Mouse (Mus musculus) bone marrow, adult 2 months (tissue): ENCODE results near the gene Ttc33.

ENCODE experiments used
- CTCF ChIP-seq: fragments of 200-500 bp; IDR thresholded peaks from 2 replicates; pipeline ENCODE4 v1.5.1; 2011; ENCODE audit warnings: low read length, control low read depth; ENCODE audit not compliant: control insufficient read depth, insufficient read depth
- POLR2A ChIP-seq: fragments of 200-500 bp; IDR thresholded peaks from 2 replicates; pipeline ENCODE4 v1.6.1; 2011; ENCODE audit warnings: low read depth, mild to moderate bottlenecking, control low read depth, low read length, borderline replicate concordance; ENCODE audit not compliant: control insufficient read depth

DNA sequence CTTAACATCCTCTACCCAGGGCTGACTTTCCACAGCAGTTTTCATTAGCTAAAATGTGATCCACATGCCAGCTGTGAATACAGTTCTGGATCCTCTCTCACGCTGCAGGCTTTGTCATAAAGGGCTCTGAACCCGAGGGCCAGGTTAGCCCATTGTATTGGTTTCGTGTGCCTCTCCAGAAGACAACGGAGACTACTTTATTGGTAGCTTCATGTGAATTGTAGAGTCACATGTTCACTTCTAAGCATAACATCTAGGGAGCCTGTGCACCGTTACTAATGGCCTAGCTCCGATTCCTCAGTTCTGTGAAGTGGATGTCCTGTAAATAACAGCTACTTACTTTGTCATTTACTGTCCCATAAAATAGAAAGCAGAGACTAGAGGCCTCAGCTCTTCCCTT, 55.0 kb downstream of the Ttc33 start:
- TF ChIP-seq CTCF (no peak), POLR2A (no peak)
